Mouse (Mus musculus) right cerebral cortex, adult 18-20 months (tissue): ENCODE measurements at regions not wholly inside any gene's neighbourhood (a gene's known extent, or its start where the extent isn't known, plus 50 kb on each side); places are given as distances from the start of the nearest gene placed in this dataset.
A peak's percentile ranks its signal among the peaks of the same experiment; 100 is the strongest.
"Not testable (repeated sequence)": the region's sequence is repeated elsewhere in the genome, so short reads cannot be mapped to it uniquely, and the experiment has no call there.

ENCODE experiments used
- DNase-seq: peaks from one replicate; pipeline ENCODE4 v3.0.0; 2022; ENCODE audit warnings: mixed read lengths

DNA sequence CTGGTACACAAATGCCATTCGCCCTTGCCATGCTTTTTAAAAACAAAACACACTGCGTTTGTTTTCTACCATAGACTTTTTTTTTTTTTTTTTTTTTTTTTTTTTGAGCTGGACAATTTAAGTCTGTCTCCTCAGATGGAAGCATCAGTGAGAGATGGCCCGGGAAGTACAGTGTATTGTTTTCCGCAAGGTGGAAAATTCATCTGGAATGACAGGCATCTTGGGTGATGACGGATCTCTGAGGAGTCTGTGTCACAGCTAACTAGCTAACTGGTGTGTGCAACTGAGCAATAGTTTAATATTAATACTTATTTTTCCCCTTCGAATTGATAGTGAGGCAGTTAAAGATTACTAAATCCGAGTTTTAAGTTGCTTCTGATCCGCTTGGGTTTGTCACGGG lies 228.7 kb upstream of the Arglu1 start:
- no peak for DNase-seq

- no peak for DNase-seq
Observed at GRCm38 (mm10) chr8:8907478-8908165, 217.3 kb upstream of the Arglu1 start.

DNA sequence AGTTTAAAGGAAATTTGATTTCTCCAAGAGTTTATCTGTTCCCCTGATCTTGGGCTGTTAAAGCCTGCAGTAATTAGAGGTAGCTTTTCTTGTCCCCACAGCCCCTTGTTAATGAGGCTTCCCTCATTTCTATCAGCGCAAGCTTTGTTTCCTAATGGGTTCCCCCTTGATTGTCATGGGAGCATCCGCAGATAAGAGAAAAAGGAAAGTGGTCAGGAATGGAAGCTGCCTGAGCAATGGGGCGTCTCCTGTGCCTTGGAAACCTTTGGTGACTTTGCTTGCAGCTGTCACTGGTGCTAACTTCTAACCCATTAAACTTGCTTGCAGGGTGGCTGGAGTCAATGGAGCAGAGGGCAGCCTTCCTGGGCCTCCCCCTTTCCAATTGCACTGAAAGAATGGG lies 202.7 kb upstream of the Arglu1 start:
- no peak for DNase-seq

DNA sequence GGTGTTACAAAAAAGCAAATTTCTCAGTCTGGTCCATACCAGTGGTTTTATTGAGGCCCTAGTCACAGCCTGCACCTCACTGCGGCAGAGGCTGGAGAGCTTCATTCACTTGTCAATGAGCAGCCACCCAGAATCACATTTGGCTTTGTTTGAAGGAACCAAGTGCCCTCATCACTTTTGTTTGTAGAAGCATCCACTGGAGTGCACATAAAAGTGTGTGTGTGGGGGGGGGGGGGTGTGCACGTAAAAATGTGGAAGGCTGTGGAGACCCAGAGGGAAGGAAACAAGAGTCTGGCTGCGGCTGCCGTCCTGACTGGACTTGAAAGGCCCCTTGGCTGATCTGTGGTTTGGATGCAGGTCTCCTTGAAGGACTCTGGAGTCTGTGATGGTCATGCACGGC lies 187.0 kb upstream of the Arglu1 start:
- DNase-seq = no peak

- no peak for DNase-seq
Observed at GRCm38 (mm10) chr8:8876879-8877278, 186.6 kb upstream of the Arglu1 start.

GRCm38 (mm10) chr8:8876469-8876868 lies 186.1 kb upstream of the Arglu1 start:
- DNase-seq = no peak

DNA sequence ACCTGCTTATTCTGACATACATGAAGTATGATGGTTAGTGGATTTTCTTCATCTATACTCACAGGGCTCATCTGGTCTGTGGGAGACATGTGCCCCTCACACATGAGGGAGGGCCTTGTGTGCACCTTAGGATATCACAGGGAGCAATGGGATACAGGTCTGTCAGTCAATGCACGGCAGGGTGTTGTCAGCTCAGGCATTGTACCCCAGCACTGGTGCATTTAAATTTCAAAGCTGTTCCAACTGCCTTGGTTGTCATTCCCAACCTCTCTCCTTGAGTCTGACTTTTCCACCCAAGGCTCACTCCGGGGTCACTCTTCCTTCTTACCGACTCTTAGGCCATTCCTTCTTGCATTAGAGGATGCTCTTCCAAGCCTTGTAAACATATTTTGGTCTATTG lies 181.6 kb upstream of the Arglu1 start:
- no peak for DNase-seq

DNA sequence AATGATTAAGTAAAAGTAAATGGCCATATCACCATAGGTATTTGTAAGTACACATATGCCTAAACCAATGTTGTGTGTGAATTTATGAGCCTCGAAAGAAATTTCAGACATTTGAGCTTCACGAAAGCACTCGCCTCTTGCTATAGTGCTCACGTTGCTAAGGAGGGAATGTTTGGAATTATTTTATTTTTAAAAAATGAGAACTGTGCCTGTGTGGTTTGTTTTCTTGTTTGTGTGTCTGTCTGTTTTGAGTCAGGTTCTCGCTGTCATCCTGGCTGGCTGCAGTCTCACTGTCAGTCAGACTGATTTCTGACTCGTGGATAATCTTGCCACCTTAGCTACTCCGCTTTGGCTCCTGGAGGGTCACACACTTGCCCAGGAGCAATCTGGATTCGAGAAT lies 180.7 kb upstream of the Arglu1 start:
- no peak for DNase-seq

GRCm38 (mm10) chr8:8870487-8870886 lies 180.2 kb upstream of the Arglu1 start:
- DNase-seq = no peak

GRCm38 (mm10) chr8:8869338-8869737 lies 179.0 kb upstream of the Arglu1 start:
- no peak for DNase-seq

GRCm38 (mm10) chr8:8867924-8868323 lies 177.6 kb upstream of the Arglu1 start:
- DNase-seq = peak; percentile 10

DNA sequence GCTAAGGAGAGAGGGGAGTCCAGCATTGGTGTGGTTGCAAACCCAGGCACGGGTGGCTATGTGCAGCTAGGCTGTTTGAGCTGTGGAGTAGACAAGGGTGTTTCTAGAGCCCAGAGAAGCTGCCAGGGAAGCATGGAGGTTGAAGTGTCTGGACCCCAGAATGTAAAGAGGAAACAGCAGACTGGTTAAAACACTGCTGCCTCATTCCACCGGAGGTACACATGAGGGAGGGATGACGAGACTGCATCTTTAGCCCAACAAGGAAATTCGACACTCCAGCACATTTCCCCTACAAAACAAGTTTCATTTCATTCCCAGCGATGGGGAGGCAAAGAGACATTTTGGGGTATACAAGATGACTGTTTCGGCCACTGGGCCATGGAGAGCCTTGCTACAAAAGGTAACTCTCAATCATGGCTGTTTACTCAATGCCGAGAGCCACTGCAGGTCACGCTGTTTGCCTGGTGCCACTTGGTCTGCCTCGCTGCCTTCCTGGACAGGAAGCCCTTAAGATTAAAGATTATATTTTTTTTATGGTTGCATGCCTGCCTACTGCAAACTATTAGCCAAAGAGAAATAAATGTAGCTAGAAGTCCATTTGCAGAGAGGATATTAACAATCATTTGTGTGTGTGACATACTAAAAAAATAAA lies 176.9 kb upstream of the Arglu1 start:
- no peak for DNase-seq

DNA sequence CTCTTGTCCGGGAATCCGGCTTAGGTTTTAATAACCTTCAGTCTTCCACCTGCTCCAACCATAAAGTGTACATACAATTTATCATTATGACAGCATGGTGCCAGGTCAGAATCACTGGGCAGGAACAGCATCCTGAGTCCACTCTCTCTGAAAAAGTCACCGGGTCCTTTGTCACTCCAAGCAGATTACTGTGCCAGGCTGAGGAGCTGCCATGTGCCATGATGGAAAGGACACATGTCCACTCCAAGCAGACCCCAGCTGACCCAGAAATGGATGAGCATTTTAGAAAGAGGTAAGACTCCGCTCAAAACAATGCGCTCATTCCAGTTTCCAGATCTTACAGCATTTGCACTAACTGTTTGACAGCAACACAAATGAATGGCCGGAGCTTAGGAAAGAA lies 172.4 kb upstream of the Arglu1 start:
- DNase-seq = no peak

- no peak for DNase-seq
Observed at GRCm38 (mm10) chr8:8861331-8861940, 171.1 kb upstream of the Arglu1 start.

DNA sequence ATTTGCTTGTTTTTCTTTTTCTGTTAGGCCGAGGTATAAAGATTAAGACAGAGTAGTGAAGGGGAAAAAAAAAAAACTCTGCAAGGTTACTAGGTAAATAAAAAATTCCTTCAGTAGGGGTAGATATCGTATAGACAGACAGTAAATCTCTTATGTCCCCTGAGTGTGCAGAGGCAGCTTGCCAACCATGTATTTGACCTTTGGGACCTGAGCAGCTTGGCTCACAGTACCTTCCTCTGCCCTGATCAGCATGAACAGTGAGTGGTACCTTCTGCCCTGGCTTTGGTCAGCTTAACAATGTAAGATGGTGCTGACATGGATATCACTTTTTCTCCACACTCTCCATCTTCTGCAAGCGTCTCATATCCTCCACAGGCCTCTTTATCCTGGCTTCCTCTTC lies 168.3 kb upstream of the Arglu1 start:
- DNase-seq = no peak

- no peak for DNase-seq
Observed at GRCm38 (mm10) chr8:8852656-8853366, 162.5 kb upstream of the Arglu1 start.

DNA sequence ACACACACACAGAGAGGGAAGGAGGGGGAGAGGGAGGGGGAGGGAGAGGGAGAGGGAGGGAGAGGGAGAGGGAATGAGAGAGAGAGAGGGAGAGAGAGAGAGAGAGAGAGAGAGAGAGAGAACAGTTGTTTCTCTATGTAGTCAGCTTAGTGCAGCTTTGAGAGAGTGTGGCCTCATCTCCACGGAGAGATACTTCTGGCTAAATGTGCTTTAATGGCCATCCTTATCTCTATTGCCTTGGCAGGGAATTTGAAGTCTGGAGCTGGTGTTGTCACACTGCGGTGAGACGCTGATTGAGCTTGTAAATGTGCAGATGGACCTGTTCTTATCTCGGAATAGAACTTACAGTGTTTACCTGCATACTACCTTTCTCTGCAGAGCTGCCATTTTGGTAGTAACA lies 160.9 kb upstream of the Arglu1 start:
- DNase-seq = no peak

DNA sequence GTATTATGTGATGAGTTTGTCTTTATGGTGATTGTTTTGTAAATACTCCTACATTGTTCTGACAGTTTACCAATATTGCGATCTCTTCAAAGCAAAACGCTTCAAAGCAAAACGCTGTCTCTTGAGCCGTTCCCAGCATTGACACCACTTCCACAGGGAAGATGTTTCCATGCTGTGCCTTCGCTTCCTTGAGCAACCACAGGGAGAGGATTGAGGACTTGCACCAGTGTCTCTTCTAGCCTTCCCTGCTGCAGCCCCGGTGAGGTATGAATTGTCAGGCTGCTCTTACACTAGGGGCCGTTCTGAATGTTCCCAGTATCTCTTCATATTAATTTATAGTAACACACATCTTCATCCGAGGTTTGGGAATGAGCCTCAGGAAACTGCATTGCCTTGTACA lies 160.4 kb upstream of the Arglu1 start:
- DNase-seq = no peak

DNA sequence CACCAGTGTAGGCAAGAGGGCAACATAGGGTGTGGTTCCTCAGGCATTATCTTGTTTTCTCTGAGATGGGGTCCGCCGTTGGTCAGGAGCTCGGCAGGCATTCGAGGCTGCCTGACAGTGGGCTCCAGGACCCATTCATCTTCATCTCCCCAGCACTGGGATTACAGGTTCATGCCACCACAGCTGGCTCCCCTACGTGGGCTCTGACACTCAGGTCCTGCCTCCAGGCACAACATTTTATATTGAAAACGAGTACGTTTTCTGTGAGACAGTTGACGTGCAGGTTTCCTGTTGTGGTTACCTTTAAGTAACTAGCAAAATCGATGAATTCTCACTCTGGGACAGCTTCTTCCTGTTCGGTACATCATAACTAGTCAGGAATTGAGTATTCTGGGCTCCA lies 157.3 kb upstream of the Arglu1 start:
- no peak for DNase-seq

- no peak for DNase-seq
Observed at GRCm38 (mm10) chr8:8842326-8842725, 152.0 kb upstream of the Arglu1 start.

- not testable (repeated sequence) for DNase-seq
Observed at GRCm38 (mm10) chr8:8836166-8836565, 145.8 kb upstream of the Arglu1 start.

DNA sequence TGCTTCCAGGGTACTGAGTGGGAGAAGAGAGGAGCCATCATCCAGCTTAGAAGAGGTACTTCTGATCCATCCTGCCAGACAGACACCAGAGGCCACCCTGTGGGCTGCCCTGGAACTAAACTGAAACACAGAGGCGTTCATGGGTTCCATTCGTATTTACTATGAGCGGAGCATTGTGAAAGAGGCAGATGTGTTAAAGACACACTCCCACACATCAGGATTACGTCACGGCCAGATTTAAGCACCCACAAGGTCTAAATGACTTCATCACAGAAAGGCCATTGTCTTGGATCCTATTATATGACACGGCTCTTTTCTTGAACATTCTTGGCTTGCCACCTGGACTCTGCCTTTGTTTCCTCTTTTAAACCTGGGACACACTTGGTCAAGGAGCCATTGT lies 141.0 kb upstream of the Arglu1 start:
- no peak for DNase-seq

- DNase-seq = no peak
Observed at GRCm38 (mm10) chr8:8829230-8829629, 138.9 kb upstream of the Arglu1 start.

- no peak for DNase-seq
Observed at GRCm38 (mm10) chr8:8827555-8827954, 137.2 kb upstream of the Arglu1 start.
